Mouse (Mus musculus) lung, postnatal 0 days (tissue): ENCODE measurements at regions not wholly inside any gene's neighbourhood (a gene's known extent, or its start where the extent isn't known, plus 50 kb on each side); places are given as distances from the start of the nearest gene placed in this dataset.

Experiments used
- CTCF ChIP-seq: IDR thresholded peaks from 2 replicates; pipeline ENCODE4 v1.5.1; 2016; ENCODE audit warnings: antibody characterized with exemption, mild to moderate bottlenecking
- EP300 ChIP-seq: IDR thresholded peaks from 2 replicates; pipeline ENCODE4 v1.6.1; 2016; ENCODE audit warnings: antibody characterized with exemption, mild to moderate bottlenecking, control low read depth

GRCm38 (mm10) chr1:69379741-69380140, 271.9 kb upstream of the Erbb4 start:
- TF ChIP-seq CTCF (no peak), EP300 (no peak)
